Mouse (Mus musculus): ENCODE measurements around the gene Cxadr.
"Not testable (repeated sequence)": the region's sequence is repeated elsewhere in the genome, so short reads cannot be mapped to it uniquely, and the experiment has no call there.

The Cxadr gene

GRCm38 (mm10) chr16:78364554-78364953 lies 63.3 kb downstream of the Cxadr start:
- DNase-seq (ENCODE audit: low spot score in 2 of 2) = not testable (repeated sequence)

- DNase-seq (ENCODE audit: low spot score in 2 of 2) = no peak
Measured at GRCm38 (mm10) chr16:78371491-78372046, 70.3 kb downstream of the Cxadr start.

GRCm38 (mm10) chr16:78372786-78373185 lies 71.5 kb downstream of the Cxadr start:
- no peak for DNase-seq (ENCODE audit: low spot score in 2 of 2)

GRCm38 (mm10) chr16:78373743-78374142 lies 72.5 kb downstream of the Cxadr start:
- no peak for DNase-seq (ENCODE audit: low spot score in 2 of 2)

GRCm38 (mm10) chr16:78375222-78375621 lies 73.9 kb downstream of the Cxadr start:
- no peak for DNase-seq (ENCODE audit: low spot score in 2 of 2)

- DNase-seq (ENCODE audit: low spot score in 2 of 2) = peak; percentile 8 to 17
Measured at GRCm38 (mm10) chr16:78375821-78376691, 74.8 kb downstream of the Cxadr start.

- peak; percentile 51 to 61 for DNase-seq (ENCODE audit: low spot score in 2 of 2)
Measured at GRCm38 (mm10) chr16:78376745-78377570, 75.7 kb downstream of the Cxadr start, which contains the start of gene Btg3. Gene Btg3 (minus strand): TSS chr16:78377192.

- DNase-seq (ENCODE audit: low spot score in 2 of 2) = no peak
Measured at GRCm38 (mm10) chr16:78378493-78378892, 77.2 kb downstream of the Cxadr start.

- DNase-seq (ENCODE audit: low spot score in 2 of 2) = no peak
Measured at GRCm38 (mm10) chr16:78389122-78389521, 87.8 kb downstream of the Cxadr start.

- no peak for DNase-seq (ENCODE audit: low spot score in 2 of 2)
Measured at GRCm38 (mm10) chr16:78389986-78390385, 88.7 kb downstream of the Cxadr start.

GRCm38 (mm10) chr16:78391354-78391753 lies 90.1 kb downstream of the Cxadr start:
- DNase-seq (ENCODE audit: low spot score in 2 of 2) = no peak

GRCm38 (mm10) chr16:78398734-78399133 lies 97.4 kb downstream of the Cxadr start:
- no peak for DNase-seq (ENCODE audit: low spot score in 2 of 2)

GRCm38 (mm10) chr16:78399423-78399822 lies 98.1 kb downstream of the Cxadr start:
- DNase-seq (ENCODE audit: low spot score in 2 of 2) = no peak

- no peak for DNase-seq (ENCODE audit: low spot score in 2 of 2)
Measured at GRCm38 (mm10) chr16:78402316-78402715, 101.0 kb downstream of the Cxadr start.

GRCm38 (mm10) chr16:78406657-78407056 lies 105.4 kb downstream of the Cxadr start:
- no peak for DNase-seq (ENCODE audit: low spot score in 2 of 2)

GRCm38 (mm10) chr16:78407855-78408254 lies 106.6 kb downstream of the Cxadr start:
- DNase-seq (ENCODE audit: low spot score in 2 of 2) = no peak
